Mouse (Mus musculus) intestine, embryonic 15.5 days (tissue): ENCODE measurements at regions not wholly inside any gene's neighbourhood (a gene's known extent, or its start where the extent isn't known, plus 50 kb on each side); places are given as distances from the start of the nearest gene placed in this dataset.
"Not testable (repeated sequence)": the region's sequence is repeated elsewhere in the genome, so short reads cannot be mapped to it uniquely, and the experiment has no call there.

ENCODE experiments used
- ATAC-seq: fragments of 200-750 bp; cut with Nextera tagmentation; 2 replicates; pipeline ENCODE4 v1.8.0; 2017; ENCODE audit warnings: moderate TSS enrichment, moderate library complexity
- H3K27ac ChIP-seq: fragments of 300-500 bp; sonication (generic); 2 replicates; pipeline ENCODE4 v1.5.1; 2015; ENCODE audit warnings: mild to moderate bottlenecking, inconsistent platforms
- H3K27me3 ChIP-seq: fragments of 300-500 bp; sonication (generic); replicated peaks from 2 replicates; pipeline ENCODE4 v1.6.1; 2015; ENCODE audit warnings: inconsistent platforms
- H3K36me3 ChIP-seq: fragments of 300-500 bp; sonication (generic); 2 replicates; pipeline ENCODE4 v1.6.1; 2015; ENCODE audit warnings: inconsistent platforms
- H3K4me1 ChIP-seq: fragments of 300-500 bp; sonication (generic); replicated peaks from 2 replicates; pipeline ENCODE4 v1.6.1; 2015; ENCODE audit warnings: inconsistent platforms
- H3K4me2 ChIP-seq: fragments of 300-500 bp; sonication (generic); replicated peaks from 2 replicates; pipeline ENCODE4 v1.6.1; 2015; ENCODE audit warnings: mild to moderate bottlenecking, inconsistent platforms
- H3K4me3 ChIP-seq: fragments of 300-500 bp; sonication (generic); replicated peaks from 2 replicates; pipeline ENCODE4 v1.5.1; 2015; ENCODE audit warnings: inconsistent platforms
- H3K9ac ChIP-seq: fragments of 300-500 bp; sonication (generic); 2 replicates; pipeline ENCODE4 v1.6.1; 2015; ENCODE audit warnings: inconsistent platforms
- H3K9me3 ChIP-seq: fragments of 300-500 bp; sonication (generic); 2 replicates; pipeline ENCODE4 v1.6.1; 2016; ENCODE audit warnings: inconsistent platforms
- WGBS: fragments of 180-500 bp; shearing (Covaris S2); methylation state at CpG from one replicate; pipeline ENCODE4 v1.1.7; 2015; 5-methylcytosine and 5-hydroxymethylcytosine counted together

GRCm38 (mm10) chr2:79038624-79039023, 170.7 kb downstream of the Ube2e3 start:
- Histone ChIP-seq H3K9ac (no peak overlapping the region), H3K9me3 (no peaks in the 10 kb centered on the region), H3K4me1 (no peaks in the 10 kb centered on the region), H3K27me3 (no peaks in the 10 kb centered on the region), H3K27ac (no peak overlapping the region), H3K4me2 (no peak overlapping the region), H3K4me3 (no peak overlapping the region), H3K36me3 (no peaks in the 10 kb centered on the region)
- WGBS: 54% methylated on average over 5 of the region's 5 CpGs
- no peak for ATAC-seq

- WGBS: 86% methylated on average over 3 of the region's 3 CpGs
- H3K9me3 ChIP-seq, H3K4me1 ChIP-seq, H3K4me2 ChIP-seq, ATAC-seq, H3K9ac ChIP-seq, H3K27me3 ChIP-seq, H3K4me3 ChIP-seq, H3K27ac ChIP-seq, H3K36me3 ChIP-seq: not testable (repeated sequence)
Measured at GRCm38 (mm10) chr2:79044804-79045203, 176.9 kb downstream of the Ube2e3 start.

GRCm38 (mm10) chr2:79045508-79045907, 177.6 kb downstream of the Ube2e3 start:
- Histone ChIP-seq H3K9me3 (no peaks in the 10 kb centered on the region), H3K27ac (no peak overlapping the region), H3K4me2 (no peak overlapping the region), H3K9ac (no peak overlapping the region), H3K4me1 (no peaks in the 10 kb centered on the region), H3K4me3 (no peak overlapping the region), H3K36me3 (no peaks in the 10 kb centered on the region), H3K27me3 (no peaks in the 10 kb centered on the region)
- ATAC-seq: no peak
- 82% methylated on average over 4 of the region's 4 CpGs for WGBS

GRCm38 (mm10) chr2:79048020-79048419, 180.1 kb downstream of the Ube2e3 start:
- no peaks in the 10 kb centered on the region for H3K27me3 ChIP-seq
- H3K4me2 ChIP-seq: no peak overlapping the region
- no peak for ATAC-seq
- no peak overlapping the region for H3K27ac ChIP-seq
- H3K36me3 ChIP-seq: no peaks in the 10 kb centered on the region
- H3K4me1 ChIP-seq: no peaks in the 10 kb centered on the region
- H3K9ac ChIP-seq: no peak overlapping the region
- no peaks in the 10 kb centered on the region for H3K9me3 ChIP-seq
- H3K4me3 ChIP-seq: no peak overlapping the region
- 73% methylated on average over 7 of the region's 7 CpGs for WGBS

GRCm38 (mm10) chr2:79048777-79049537, 181.0 kb downstream of the Ube2e3 start:
- no peaks in the 10 kb centered on the region for H3K36me3 ChIP-seq
- WGBS: 86% methylated on average over 5 of the region's 5 CpGs

GRCm38 (mm10) chr2:79050495-79051046, 182.6 kb downstream of the Ube2e3 start:
- 67% methylated on average over 1 of the region's 1 CpGs for WGBS
- no peaks in the 10 kb centered on the region for H3K27me3 ChIP-seq
- no peak for ATAC-seq

More at GRCm38 (mm10) chr2:79048777-79049537, 181.0 kb downstream of the Ube2e3 start:
- no peak overlapping the region for H3K9ac ChIP-seq
- no peak overlapping the region for H3K27ac ChIP-seq
- no peak overlapping the region for H3K4me2 ChIP-seq
- H3K27me3 ChIP-seq: no peaks in the 10 kb centered on the region
- H3K4me3 ChIP-seq: no peak overlapping the region
- no peaks in the 10 kb centered on the region for H3K4me1 ChIP-seq
- no peak for ATAC-seq
- H3K9me3 ChIP-seq: no peaks in the 10 kb centered on the region

GRCm38 (mm10) chr2:79052226-79052625, 184.3 kb downstream of the Ube2e3 start:
- Histone ChIP-seq H3K36me3 (no peaks in the 10 kb centered on the region), H3K4me1 (no peaks in the 10 kb centered on the region), H3K4me3 (no peak overlapping the region), H3K27me3 (no peaks in the 10 kb centered on the region), H3K4me2 (no peak overlapping the region), H3K27ac (no peak overlapping the region), H3K9ac (no peak overlapping the region), H3K9me3 (no peaks in the 10 kb centered on the region)
- WGBS: 79% methylated on average over 1 of the region's 1 CpGs
- no peak for ATAC-seq

More at GRCm38 (mm10) chr2:79050495-79051046, 182.6 kb downstream of the Ube2e3 start:
- Histone ChIP-seq H3K4me2 (no peak overlapping the region), H3K4me1 (no peaks in the 10 kb centered on the region), H3K9ac (no peak overlapping the region), H3K4me3 (no peak overlapping the region), H3K9me3 (no peaks in the 10 kb centered on the region), H3K36me3 (no peaks in the 10 kb centered on the region), H3K27ac (no peak overlapping the region)

GRCm38 (mm10) chr2:79056138-79056537, 188.2 kb downstream of the Ube2e3 start:
- ATAC-seq: no peak
- H3K27ac ChIP-seq: no peak overlapping the region
- H3K4me1 ChIP-seq: no peaks in the 10 kb centered on the region
- H3K4me3 ChIP-seq: no peak overlapping the region
- H3K9ac ChIP-seq: no peak overlapping the region
- H3K36me3 ChIP-seq: no peaks in the 10 kb centered on the region
- H3K27me3 ChIP-seq: no peaks in the 10 kb centered on the region
- WGBS: 80% methylated on average over 2 of the region's 2 CpGs
- H3K4me2 ChIP-seq: no peak overlapping the region
- H3K9me3 ChIP-seq: no peaks in the 10 kb centered on the region

- H3K9me3 ChIP-seq: no peaks in the 10 kb centered on the region
- 88% methylated on average over 7 of the region's 7 CpGs for WGBS
- H3K9ac ChIP-seq: no peak overlapping the region
- no peaks in the 10 kb centered on the region for H3K4me1 ChIP-seq
- H3K27me3 ChIP-seq: no peaks in the 10 kb centered on the region
- no peaks in the 10 kb centered on the region for H3K36me3 ChIP-seq
- no peak overlapping the region for H3K4me3 ChIP-seq
- H3K27ac ChIP-seq: no peak overlapping the region
- no peak for ATAC-seq
- H3K4me2 ChIP-seq: no peak overlapping the region
Measured at GRCm38 (mm10) chr2:79059115-79059943, 191.4 kb downstream of the Ube2e3 start.

- no peaks in the 10 kb centered on the region for H3K36me3 ChIP-seq
- no peak for ATAC-seq
- H3K4me3 ChIP-seq: no peak overlapping the region
- H3K27ac ChIP-seq: no peak overlapping the region
- no peaks in the 10 kb centered on the region for H3K27me3 ChIP-seq
- no peaks in the 10 kb centered on the region for H3K9me3 ChIP-seq
- no peak overlapping the region for H3K9ac ChIP-seq
- H3K4me1 ChIP-seq: no peaks in the 10 kb centered on the region
- no peak overlapping the region for H3K4me2 ChIP-seq
- 79% methylated on average over 4 of the region's 4 CpGs for WGBS
Measured at GRCm38 (mm10) chr2:79059944-79060238, 192.0 kb downstream of the Ube2e3 start.

GRCm38 (mm10) chr2:79060320-79060719, 192.4 kb downstream of the Ube2e3 start:
- no peak overlapping the region for H3K4me3 ChIP-seq
- H3K9me3 ChIP-seq: no peaks in the 10 kb centered on the region
- no peaks in the 10 kb centered on the region for H3K27me3 ChIP-seq
- WGBS: 85% methylated on average over 7 of the region's 7 CpGs
- no peaks in the 10 kb centered on the region for H3K36me3 ChIP-seq
- H3K4me1 ChIP-seq: no peaks in the 10 kb centered on the region
- no peak for ATAC-seq
- H3K4me2 ChIP-seq: no peak overlapping the region
- no peak overlapping the region for H3K9ac ChIP-seq
- no peak overlapping the region for H3K27ac ChIP-seq

- Histone ChIP-seq H3K9me3 (no peaks in the 10 kb centered on the region), H3K4me1 (no peaks in the 10 kb centered on the region), H3K27me3 (no peaks in the 10 kb centered on the region), H3K4me3 (no peak overlapping the region), H3K9ac (no peak overlapping the region), H3K4me2 (no peak overlapping the region), H3K27ac (no peak overlapping the region), H3K36me3 (no peaks in the 10 kb centered on the region)
- WGBS: 69% methylated on average over 4 of the region's 4 CpGs
- no peak for ATAC-seq
Measured at GRCm38 (mm10) chr2:79061645-79062044, 193.6 kb upstream of the Itga4 start.
